Mouse (Mus musculus) liver, embryonic 14.5 days (tissue): ENCODE measurements around the gene 4933417A18Rik. TPM values are rescaled to one million over a fixed set of nuclear protein-coding genes. Genes with fewer than 3 reads are reported as not detected.
"Not testable (repeated sequence)": the region's sequence is repeated elsewhere in the genome, so short reads cannot be mapped to it uniquely, and the experiment has no call there.

Experiments used
- ATAC-seq: fragments of 200-750 bp; cut with Nextera tagmentation; 2 replicates; pipeline ENCODE4 v1.8.0; 2017; ENCODE audit warnings: moderate number of reproducible peaks, mild to moderate bottlenecking, moderate library complexity; ENCODE audit not compliant: insufficient read depth
- DNase-seq, 3 experiments: peaks; one replicate each; pipeline ENCODE4 v3.0.0-alpha.2; 2012 to 2013; ENCODE audit warnings: low read depth in 3 of 3, low spot score in 3 of 3
- H3K27ac ChIP-seq: fragments of 300-500 bp; sonication (generic); 2 replicates; pipeline ENCODE4 v1.5.1; 2014; ENCODE audit warnings: moderate library complexity, mild to moderate bottlenecking, control low read depth, inconsistent platforms
- H3K27me3 ChIP-seq: fragments of 300-500 bp; sonication (generic); 2 replicates; pipeline ENCODE4 v1.6.1; 2014; ENCODE audit warnings: mild to moderate bottlenecking, low read length, moderate library complexity; ENCODE audit not compliant: control insufficient read depth, insufficient read depth
- H3K36me3 ChIP-seq: fragments of 300-500 bp; sonication (generic); replicated peaks from 2 replicates; pipeline ENCODE4 v1.6.1; 2014; ENCODE audit warnings: low read depth; ENCODE audit not compliant: control insufficient read depth, insufficient read depth
- H3K4me1 ChIP-seq, 2 experiments: fragments of 200-500 bp in 1 of 2; fragments of 300-500 bp in 1 of 2; sonication (generic) in 1 of 2; replicated peaks; 2 replicates each; pipeline ENCODE4 v1.6.1; 2012 to 2014; ENCODE audit warnings: antibody characterized with exemption in 1 of 2, inconsistent platforms in 1 of 2, low read length in 1 of 2; ENCODE audit not compliant: control insufficient read depth in 2 of 2, insufficient read depth in 2 of 2
- H3K4me2 ChIP-seq: fragments of 300-500 bp; sonication (generic); 2 replicates; pipeline ENCODE4 v1.6.1; 2014; ENCODE audit warnings: low read depth, mild to moderate bottlenecking, control low read depth, moderate library complexity
- H3K4me3 ChIP-seq, 2 experiments: fragments of 200-500 bp in 1 of 2; fragments of 300-500 bp in 1 of 2; sonication (generic) in 1 of 2; 2 replicates each; pipeline ENCODE4 v1.5.1; 2012 to 2014; ENCODE audit warnings: low read depth in 2 of 2, low read length in 2 of 2, mild to moderate bottlenecking in 2 of 2, control low read depth in 1 of 2, inconsistent platforms in 1 of 2, moderate library complexity in 1 of 2; ENCODE audit not compliant: insufficient read depth in 1 of 2
- H3K9ac ChIP-seq: fragments of 300-500 bp; sonication (generic); replicated peaks from 2 replicates; pipeline ENCODE4 v1.6.1; 2014; ENCODE audit warnings: mild to moderate bottlenecking, control low read depth, moderate library complexity
- H3K9me3 ChIP-seq: fragments of 300-500 bp; sonication (generic); 2 replicates; pipeline ENCODE4 v1.6.1; 2016; ENCODE audit warnings: low read length, mixed read lengths; ENCODE audit not compliant: control insufficient read depth
- CTCF ChIP-seq: IDR thresholded peaks from 2 replicates; pipeline ENCODE4 v1.5.1; 2016; ENCODE audit warnings: antibody characterized with exemption, low read depth, control low read depth
- EP300 ChIP-seq: IDR thresholded peaks from 2 replicates; pipeline ENCODE4 v1.6.1; 2016; ENCODE audit warnings: antibody characterized with exemption, low read depth
- WGBS: fragments of 180-500 bp; shearing (Covaris S2); extraction: QIAGEN DNeasy Blood & Tissue Kit; methylation state at CpG from one replicate; pipeline ENCODE4 v1.1.7; 2014; ENCODE audit not compliant: insufficient replicate concordance; 5-methylcytosine and 5-hydroxymethylcytosine counted together
- polyA plus RNA-seq, 2 experiments: library from polyadenylated mRNA; depleted of rRNA in 1 of 2; stranded (reverse) in 1 of 2; unstranded in 1 of 2; fragments of >200 nt; fragmentation: Nextera tagmentation in 1 of 2; extraction: Ambion mirVana in 1 of 2; gene quantifications; 2 replicates each; pipeline versions ENCODE4 v1.2.1 to v1.2.3; 2012 to 2014

4933417A18Rik gene
- polyA plus RNA-seq, 2 experiments, result not detected

GRCm38 (mm10) chr13:34964866-34965265 is 40.7 kb downstream of the 4933417A18Rik start:
- H3K9ac ChIP-seq, result no peak overlapping the region

GRCm38 (mm10) chr13:34965647-34966046 is 41.4 kb downstream of the 4933417A18Rik start:
- not testable (repeated sequence) for H3K4me1 ChIP-seq, H3K9ac ChIP-seq, H3K36me3 ChIP-seq, H3K4me3 ChIP-seq, ATAC-seq, H3K27ac ChIP-seq, H3K4me2 ChIP-seq, DNase-seq, H3K9me3 ChIP-seq
- H3K27me3 ChIP-seq, result peaks cover 15% of the 10 kb centered on the region
- 53% methylated on average over 9 of the region's 9 CpGs for WGBS

More at GRCm38 (mm10) chr13:34964866-34965265, 40.7 kb downstream of the 4933417A18Rik start:
- H3K4me2 ChIP-seq, result no peak overlapping the region; the same call in 1 of the 2 replicates
- H3K4me3 ChIP-seq, result no peak overlapping the region; a peak in 1 of 4 replicates
- no peaks in the 10 kb centered on the region for H3K9me3 ChIP-seq
- 20% methylated on average over 5 of the region's 5 CpGs for WGBS
- TF ChIP-seq CTCF (no peak), EP300 (no peak)
- peaks cover 15% of the 10 kb centered on the region for H3K27me3 ChIP-seq
- ATAC-seq (no peak), DNase-seq (no peak)
- H3K36me3 ChIP-seq, result no peaks in the 10 kb centered on the region
- H3K27ac ChIP-seq, result no peak overlapping the region
- H3K4me1 ChIP-seq, result peaks cover 2% of the 10 kb centered on the region in 2 experiments; a peak in 1 of 4 replicates

GRCm38 (mm10) chr13:34972456-34972855 is 48.2 kb downstream of the 4933417A18Rik start:
- not testable (repeated sequence) for ATAC-seq, H3K4me1 ChIP-seq, H3K9me3 ChIP-seq, H3K9ac ChIP-seq, H3K27me3 ChIP-seq, H3K27ac ChIP-seq, DNase-seq, H3K4me2 ChIP-seq, H3K36me3 ChIP-seq, H3K4me3 ChIP-seq

DNA sequence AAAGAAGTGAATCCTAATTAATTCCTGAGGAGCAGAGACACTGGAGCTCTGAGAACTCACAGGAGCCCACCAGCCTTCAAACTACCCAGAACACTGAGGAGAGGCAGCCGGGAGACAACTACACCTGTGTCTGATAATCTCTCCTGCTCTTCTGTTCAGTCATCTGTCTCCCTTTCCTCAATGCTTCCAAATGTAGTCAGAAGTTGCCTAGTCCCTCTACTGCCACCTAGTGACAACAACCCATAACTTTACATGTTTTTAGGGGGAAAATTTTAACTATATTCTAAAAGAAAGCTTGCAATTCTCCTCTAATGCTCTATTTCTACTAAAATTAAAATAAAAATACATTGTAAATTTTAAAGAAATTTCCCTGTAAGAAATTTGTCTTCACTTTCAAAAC is 48.9 kb downstream of the 4933417A18Rik start:
- DNase-seq (peak; percentile 33 to 45 (median 40)), ATAC-seq (no peak)
- H3K4me3 ChIP-seq, result no peak overlapping the region
- H3K36me3 ChIP-seq, result peaks cover 7% of the 10 kb centered on the region
- H3K4me2 ChIP-seq, result no peak overlapping the region
- no peak overlapping the region for H3K9ac ChIP-seq
- H3K9me3 ChIP-seq, result no peaks in the 10 kb centered on the region
- TF ChIP-seq CTCF (peak; percentile 70), EP300 (no peak)
- H3K4me1 ChIP-seq, result peaks cover 0 to 2% of the 10 kb centered on the region in 2 experiments; a peak in 1 of 4 replicates
- WGBS, result 4% methylated on average over 1 of the region's 1 CpGs
- no peaks in the 10 kb centered on the region for H3K27me3 ChIP-seq
- no peak overlapping the region for H3K27ac ChIP-seq

DNA sequence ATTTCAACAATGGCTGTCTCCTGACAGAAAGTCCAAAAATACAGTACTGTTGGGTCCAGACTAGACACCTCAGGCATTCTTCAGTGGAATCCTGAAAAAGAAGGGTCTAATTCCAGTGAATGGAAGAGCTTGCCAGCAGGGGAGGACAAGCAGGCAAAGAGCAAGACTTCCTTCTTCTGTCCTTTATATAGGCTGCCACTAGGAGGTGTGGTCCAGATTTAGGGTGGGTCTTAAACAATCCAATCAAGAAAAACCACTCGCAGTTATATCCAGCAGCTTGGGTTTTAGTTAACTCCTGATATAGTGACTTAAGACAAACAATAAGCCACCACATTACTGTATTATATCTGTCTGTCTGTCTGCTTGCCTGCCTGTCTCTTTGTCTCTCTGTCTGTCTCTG is 49.6 kb downstream of the 4933417A18Rik start:
- H3K27ac ChIP-seq, result no peak overlapping the region
- H3K4me3 ChIP-seq, result no peak overlapping the region
- no peak for DNase-seq
- H3K9me3 ChIP-seq, result no peaks in the 10 kb centered on the region
- 33% methylated on average over 1 of the region's 1 CpGs for WGBS
- TF ChIP-seq CTCF (peak; percentile 23), EP300 (no peak)
- H3K9ac ChIP-seq, result no peak overlapping the region
- peaks cover 0 to 2% of the 10 kb centered on the region in 2 experiments; a peak in 1 of 4 replicates for H3K4me1 ChIP-seq
- H3K4me2 ChIP-seq, result no peak overlapping the region
- H3K36me3 ChIP-seq, result peaks cover 9% of the 10 kb centered on the region
- ATAC-seq, result no peak
- no peaks in the 10 kb centered on the region for H3K27me3 ChIP-seq

GRCm38 (mm10) chr13:34976116-34976515 is 51.9 kb downstream of the 4933417A18Rik start:
- H3K36me3 ChIP-seq, result peaks cover 13% of the 10 kb centered on the region
- no peak overlapping the region for H3K27ac ChIP-seq
- H3K9me3 ChIP-seq, result no peaks in the 10 kb centered on the region
- ATAC-seq (no peak), DNase-seq (no peak)
- no peak overlapping the region for H3K4me3 ChIP-seq
- TF ChIP-seq EP300 (no peak), CTCF (no peak)
- 84% methylated on average over 4 of the region's 4 CpGs for WGBS
- H3K4me2 ChIP-seq, result no peak overlapping the region
- H3K9ac ChIP-seq, result no peak overlapping the region
- no peaks in the 10 kb centered on the region for H3K27me3 ChIP-seq
- H3K4me1 ChIP-seq, result peaks cover 0 to 2% of the 10 kb centered on the region in 2 experiments; a peak in 1 of 4 replicates
